Mouse (Mus musculus): ENCODE measurements around the gene Rad1. TPM values are rescaled to one million over a fixed set of nuclear protein-coding genes. Genes with fewer than 3 reads are reported as not detected.

Rad1 gene
- polyA plus RNA-seq, 1 experiment from 2014 or later: 24.3 TPM

GRCm38 (mm10) chr15:10535969-10536368 is 50.2 kb downstream of the Rad1 start:
- no peak for ATAC-seq (replicated peaks; ENCODE audit: extremely low read depth, insufficient read depth, low FRiP score)
- Histone ChIP-seq H3K4me1 (ENCODE audit: control insufficient read depth, insufficient read depth, low read length) (no peaks in the 10 kb centered on the region), H3K4me3 (ENCODE audit: low read length) (no peak overlapping the region), H3K9ac (ENCODE audit: low read length) (no peak overlapping the region), H3K9me3 (replicated peaks; ENCODE audit: control insufficient read depth, low read length) (no peaks in the 10 kb centered on the region), H3K27ac (ENCODE audit: low read length) (no peak overlapping the region), H3K4me2 (ENCODE audit: low read depth, low read length) (no peak overlapping the region), H3K27me3 (ENCODE audit: control insufficient read depth, insufficient read depth, low read length) (no peaks in the 10 kb centered on the region), H3K36me3 (ENCODE audit: control insufficient read depth, insufficient read depth) (no peaks in the 10 kb centered on the region)
- WGBS: 58% methylated on average over 7 of the region's 7 CpGs

GRCm38 (mm10) chr15:10540271-10541088 is 54.7 kb downstream of the Rad1 start:
- H3K4me1 ChIP-seq (ENCODE audit: control insufficient read depth, insufficient read depth, low read length): no peaks in the 10 kb centered on the region
- H3K4me2 ChIP-seq (ENCODE audit: low read depth, low read length): no peak overlapping the region
- H3K9me3 ChIP-seq (replicated peaks; ENCODE audit: control insufficient read depth, low read length): no peaks in the 10 kb centered on the region
- H3K9ac ChIP-seq (ENCODE audit: low read length): no peak overlapping the region
- no peaks in the 10 kb centered on the region for H3K36me3 ChIP-seq (ENCODE audit: control insufficient read depth, insufficient read depth)
- WGBS: 75% methylated on average over 16 of the region's 16 CpGs
- no peaks in the 10 kb centered on the region for H3K27me3 ChIP-seq (ENCODE audit: control insufficient read depth, insufficient read depth, low read length)
- ATAC-seq (replicated peaks; ENCODE audit: extremely low read depth, insufficient read depth, low FRiP score): no peak
- H3K27ac ChIP-seq (ENCODE audit: low read length): no peak overlapping the region
- H3K4me3 ChIP-seq (ENCODE audit: low read length): no peak overlapping the region

Other genes starting within 250 kb of the Rad1 start
- gene Gm21973, start 160.6 kb upstream of the Rad1 start, polyA plus RNA-seq (2015; fragmentation: Nextera tagmentation; extraction: Ambion mirVana): not detected in 2 replicates
- not detected in 2 replicates for gene Agxt2, start 127.5 kb upstream of the Rad1 start, polyA plus RNA-seq (2015; fragmentation: Nextera tagmentation; extraction: Ambion mirVana)
- 6.0 and 6.2 TPM in 2 replicates for gene Dnajc21, start 15.5 kb upstream of the Rad1 start, polyA plus RNA-seq (2015; fragmentation: Nextera tagmentation; extraction: Ambion mirVana)
- 48.5 and 63.7 TPM in 2 replicates for gene Brix1, start 71 bp upstream of the Rad1 start, polyA plus RNA-seq (2015; fragmentation: Nextera tagmentation; extraction: Ambion mirVana)
- gene Ttc23l, start 72.7 kb downstream of the Rad1 start, polyA plus RNA-seq (2015; fragmentation: Nextera tagmentation; extraction: Ambion mirVana): not detected in 2 replicates
- gene Rai14, start 228.6 kb downstream of the Rad1 start, polyA plus RNA-seq (2015; fragmentation: Nextera tagmentation; extraction: Ambion mirVana): 12.7 and 16.7 TPM in 2 replicates